Mouse (Mus musculus): Measurements from ENCODE around the gene Mgam. TPM values are rescaled to one million over a fixed set of nuclear protein-coding genes. Genes with fewer than 3 reads are reported as not detected.

Gene Mgam
- 0.08 and 0.19 TPM in 2 replicates for polyA plus RNA-seq (2012; rRNA removed)

GRCm38 (mm10) chr6:40628406-40629000 lies at the start of gene Mgam:
TSS of gene Mgam (plus strand) at chr6:40628831.

GRCm38 (mm10) chr6:40585645-40586044 lies 43.0 kb upstream of the Mgam start, which contains the start of gene Clec5a:
TSS of gene Clec5a (minus strand) at chr6:40585821.

GRCm38 (mm10) chr6:40613260-40613852 lies 15.3 kb upstream of the Mgam start, which contains the start of gene Tas2r138:
TSS of gene Tas2r138 (minus strand) at chr6:40613310.

Other genes starting within 250 kb of the Mgam start
- 16.3 and 18.1 TPM in 2 replicates for gene E330009J07Rik, start 192.7 kb upstream of the Mgam start, polyA plus RNA-seq (2012; rRNA removed)
- 0.10 and 0.24 TPM in 2 replicates for gene Wee2, start 189.7 kb upstream of the Mgam start, polyA plus RNA-seq (2012; rRNA removed)
- 63.9 and 72.0 TPM in 2 replicates for gene Ssbp1, start 157.5 kb upstream of the Mgam start, polyA plus RNA-seq (2012; rRNA removed)
- gene Tas2r137, start 137.6 kb upstream of the Mgam start, polyA plus RNA-seq (2012; rRNA removed) = 0.15 TPM in 1 of 2 replicates, not detected in the other
- 0.54 and 0.59 TPM in 2 replicates for gene Tas2r108, start 135.3 kb upstream of the Mgam start, polyA plus RNA-seq (2012; rRNA removed)
- gene Prss37, start 109.3 kb upstream of the Mgam start, polyA plus RNA-seq (2012; rRNA removed) = not detected in 2 replicates
- gene Olfr461, start 73.8 kb upstream of the Mgam start, polyA plus RNA-seq (2012; rRNA removed) = not detected in 2 replicates
- 0.12 and 0.17 TPM in 2 replicates for gene Olfr460, start 59.3 kb upstream of the Mgam start, polyA plus RNA-seq (2012; rRNA removed)
- 0.40 and 0.56 TPM in 2 replicates for gene Clec5a, start 43.0 kb upstream of the Mgam start, polyA plus RNA-seq (2012; rRNA removed)
- not detected in 2 replicates for gene Tas2r138, start 15.5 kb upstream of the Mgam start, polyA plus RNA-seq (2012; rRNA removed)